Mouse (Mus musculus): ENCODE measurements around the gene Slc25a21. TPM values are rescaled to one million over a fixed set of nuclear protein-coding genes. Genes with fewer than 3 reads are reported as not detected.

Slc25a21 gene
- total RNA-seq, 4 experiments from 2014 or later: 0.20 to 0.72 (median 0.58) TPM

DNA sequence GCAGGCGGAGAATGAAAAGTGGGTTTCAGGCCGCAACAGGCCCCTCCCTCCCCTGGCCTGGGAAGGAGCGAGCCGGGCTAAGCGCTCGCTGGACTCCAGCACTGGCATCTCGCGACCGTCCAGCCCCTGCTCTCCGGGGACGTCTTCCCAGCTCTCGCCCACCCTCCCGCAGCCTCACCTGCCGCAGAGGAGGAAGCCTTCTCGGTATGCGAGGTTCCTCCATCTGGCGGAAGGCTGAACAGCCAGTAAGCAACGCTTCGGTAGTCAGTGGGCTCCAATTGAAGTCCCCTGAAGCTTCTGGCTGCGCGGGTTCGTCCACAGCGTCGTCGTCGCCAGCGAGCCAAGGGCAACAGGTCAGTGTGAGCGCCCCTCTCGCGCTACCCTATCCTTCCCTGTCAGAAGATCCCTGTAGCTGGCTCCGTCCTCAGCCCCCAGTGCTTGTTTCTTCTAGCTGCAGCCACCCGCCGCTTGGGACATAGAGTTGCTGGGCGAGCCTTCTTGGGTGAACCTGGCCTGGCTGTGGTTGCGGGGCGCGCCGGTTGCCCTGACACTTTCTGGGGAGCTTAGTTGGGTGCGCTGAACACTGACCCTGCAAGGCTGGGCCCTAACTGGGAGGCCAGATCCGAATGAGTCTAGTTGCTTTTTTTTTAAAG, 505.7 kb downstream of the Slc25a21 start, which contains the start of gene Pax9:
Gene Pax9, plus strand, starts transcription at position 341 of the 653 bp plus-strand sequence.
- no peak for DNase-seq (ENCODE audit: low spot score)

DNA sequence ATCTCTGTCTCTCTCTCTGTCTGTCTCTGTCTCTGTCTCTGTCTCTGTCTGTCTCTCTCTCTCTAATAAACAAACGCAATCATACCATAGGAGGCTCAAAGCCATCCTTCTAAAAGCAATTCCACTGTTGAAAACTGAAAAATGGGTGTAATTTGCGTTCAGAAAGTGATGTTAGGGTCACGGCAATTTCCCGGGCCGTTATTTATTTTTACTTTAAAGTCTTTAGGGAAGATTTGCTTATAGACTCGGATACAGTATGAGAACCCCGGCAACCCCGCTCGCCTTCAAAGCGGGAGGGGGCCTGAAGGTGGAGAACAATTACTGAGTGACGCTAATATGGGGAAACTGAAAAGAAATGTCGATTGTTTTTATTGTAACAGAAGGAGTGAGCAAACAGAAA, 506.3 kb downstream of the Slc25a21 start:
- no peak for DNase-seq (ENCODE audit: low spot score)

DNA sequence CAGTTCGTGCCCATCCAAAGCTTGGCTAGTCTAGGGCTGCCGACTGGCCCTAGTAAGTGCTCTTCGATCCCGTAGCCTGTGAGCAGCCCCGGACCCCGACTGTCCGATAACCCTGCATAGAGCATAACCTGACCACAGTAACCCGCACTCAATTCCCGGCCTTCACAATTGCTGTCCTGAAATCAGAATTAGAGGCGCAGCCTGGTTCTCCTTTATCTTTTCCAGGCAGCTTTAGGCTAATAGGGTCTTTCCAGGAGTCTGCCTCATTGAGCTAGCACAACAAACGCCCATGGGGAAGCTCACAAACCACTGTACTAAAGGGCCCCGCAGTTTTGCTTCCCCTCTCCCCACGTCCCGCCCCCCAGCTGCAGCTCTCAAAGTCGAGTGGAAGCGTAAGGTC, 506.9 kb downstream of the Slc25a21 start:
- no peak for DNase-seq (ENCODE audit: low spot score)

DNA sequence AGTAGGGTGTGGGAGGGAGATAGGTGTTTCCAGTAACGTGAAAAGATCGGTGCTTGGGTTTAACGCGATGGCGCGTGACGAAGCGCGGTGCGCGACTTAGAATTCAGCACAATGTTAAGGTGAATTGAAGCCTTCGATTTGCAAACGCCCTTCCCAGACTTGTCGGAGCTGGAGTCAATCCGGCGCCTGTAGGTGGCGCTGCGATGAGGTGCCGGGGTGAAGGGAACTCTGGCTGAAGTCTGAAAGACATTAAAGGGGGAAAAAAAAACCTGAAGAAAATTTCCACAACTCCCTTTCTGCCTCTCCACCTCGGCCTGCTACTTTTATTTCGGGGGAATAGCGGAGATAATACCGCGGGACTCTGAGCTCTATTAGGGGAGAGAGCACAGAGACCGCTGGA, 507.5 kb downstream of the Slc25a21 start:
- DNase-seq (ENCODE audit: low spot score): no peak

DNA sequence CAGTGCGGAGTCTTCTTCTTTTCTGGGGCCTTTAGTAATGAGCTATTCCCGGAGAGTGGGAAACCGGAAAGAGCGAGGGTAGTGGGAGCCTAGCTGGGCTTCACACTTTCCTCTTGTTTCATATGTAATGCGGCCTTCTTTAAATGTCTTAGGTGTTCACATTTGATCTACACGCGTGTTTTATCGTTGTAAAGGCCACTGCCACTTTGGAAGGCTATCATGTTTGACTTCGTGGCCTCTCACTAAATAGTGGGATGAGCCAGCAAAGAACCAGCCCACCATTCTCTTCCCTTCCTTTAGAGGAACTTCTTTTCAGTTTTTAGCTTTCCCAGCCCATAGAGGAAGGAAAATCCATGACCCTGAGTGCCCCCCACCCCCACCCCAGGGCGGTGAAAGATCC, 507.9 kb downstream of the Slc25a21 start:
- DNase-seq (ENCODE audit: low spot score): no peak

DNA sequence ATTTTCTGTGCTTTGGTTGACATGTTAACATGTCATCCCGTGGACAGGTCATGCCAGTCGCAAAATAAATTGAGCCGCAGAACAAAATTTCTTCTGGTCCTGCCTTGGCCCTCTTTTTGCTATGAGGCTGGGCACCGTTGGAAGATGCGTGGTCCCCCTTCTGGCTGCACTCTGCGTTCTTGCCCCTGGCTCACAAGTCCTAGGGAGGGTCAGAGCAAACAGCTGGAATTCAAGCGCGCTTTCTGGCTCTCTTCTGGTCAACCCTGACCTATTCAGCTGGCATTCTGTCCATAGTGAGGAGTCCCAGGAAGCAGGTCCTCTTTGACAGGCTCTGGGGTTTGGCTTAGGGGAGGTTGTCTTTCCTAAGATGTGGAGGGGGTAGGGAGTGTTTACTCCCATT, 508.4 kb downstream of the Slc25a21 start:
- no peak for DNase-seq (ENCODE audit: low spot score)

DNA sequence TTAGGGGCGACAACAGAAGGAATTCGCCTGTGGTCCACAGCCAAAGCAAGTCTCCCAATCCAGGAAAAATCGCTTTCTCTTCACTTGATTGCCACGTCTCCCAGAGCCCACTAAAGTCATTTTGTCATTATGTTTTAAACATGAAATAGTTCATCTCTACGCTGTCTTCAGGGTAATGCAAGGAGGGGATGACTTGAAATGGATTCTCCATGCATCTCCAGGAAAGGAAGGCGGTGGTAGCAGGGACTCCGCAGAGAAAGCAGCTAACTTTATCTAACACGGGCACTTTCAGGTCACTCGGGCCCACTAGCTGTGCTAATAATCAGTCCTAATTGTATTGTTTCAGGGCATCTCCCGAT, 508.8 kb downstream of the Slc25a21 start:
- no peak for DNase-seq (ENCODE audit: low spot score)

DNA sequence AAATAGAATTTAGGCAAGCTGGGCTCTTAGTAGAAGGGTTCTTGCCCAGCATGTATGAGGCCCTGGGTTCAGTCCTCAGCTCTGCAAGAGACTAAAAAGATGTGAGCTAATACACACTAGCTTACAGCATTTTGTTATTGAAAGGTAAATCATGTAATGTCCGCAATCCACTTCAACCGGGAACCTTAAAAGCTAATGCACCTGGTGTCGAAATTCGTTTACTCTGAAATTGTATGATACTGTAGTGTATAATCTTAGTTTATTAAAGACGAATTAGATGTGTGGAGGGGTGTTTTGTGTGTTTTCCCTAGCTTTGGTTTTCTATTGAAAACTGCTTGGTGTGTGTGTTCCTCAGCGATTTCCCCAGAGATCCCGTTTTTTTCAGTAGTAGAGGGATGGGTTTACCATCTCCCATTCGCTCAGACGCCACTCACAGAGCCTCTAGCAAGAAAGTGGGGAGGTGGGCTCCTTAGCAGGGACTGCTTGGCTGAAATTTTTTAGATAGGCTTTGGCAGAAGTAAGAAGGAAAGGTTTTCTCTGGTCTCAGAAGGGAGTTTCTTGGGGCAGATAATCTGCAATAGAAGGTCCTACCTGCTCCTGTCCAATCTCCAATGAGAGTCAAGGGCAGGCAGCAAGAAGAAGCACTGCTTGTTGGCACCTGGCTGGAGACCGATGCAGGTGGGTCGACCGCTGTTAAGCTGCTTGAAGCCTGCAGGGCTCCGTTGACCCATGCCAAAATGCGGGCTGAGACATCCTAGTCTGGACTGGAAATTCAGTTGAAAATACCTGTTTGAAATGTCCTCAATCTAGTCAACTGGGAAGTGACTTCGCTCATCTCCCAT, 509.4 kb downstream of the Slc25a21 start:
- no peak for DNase-seq (ENCODE audit: low spot score)

DNA sequence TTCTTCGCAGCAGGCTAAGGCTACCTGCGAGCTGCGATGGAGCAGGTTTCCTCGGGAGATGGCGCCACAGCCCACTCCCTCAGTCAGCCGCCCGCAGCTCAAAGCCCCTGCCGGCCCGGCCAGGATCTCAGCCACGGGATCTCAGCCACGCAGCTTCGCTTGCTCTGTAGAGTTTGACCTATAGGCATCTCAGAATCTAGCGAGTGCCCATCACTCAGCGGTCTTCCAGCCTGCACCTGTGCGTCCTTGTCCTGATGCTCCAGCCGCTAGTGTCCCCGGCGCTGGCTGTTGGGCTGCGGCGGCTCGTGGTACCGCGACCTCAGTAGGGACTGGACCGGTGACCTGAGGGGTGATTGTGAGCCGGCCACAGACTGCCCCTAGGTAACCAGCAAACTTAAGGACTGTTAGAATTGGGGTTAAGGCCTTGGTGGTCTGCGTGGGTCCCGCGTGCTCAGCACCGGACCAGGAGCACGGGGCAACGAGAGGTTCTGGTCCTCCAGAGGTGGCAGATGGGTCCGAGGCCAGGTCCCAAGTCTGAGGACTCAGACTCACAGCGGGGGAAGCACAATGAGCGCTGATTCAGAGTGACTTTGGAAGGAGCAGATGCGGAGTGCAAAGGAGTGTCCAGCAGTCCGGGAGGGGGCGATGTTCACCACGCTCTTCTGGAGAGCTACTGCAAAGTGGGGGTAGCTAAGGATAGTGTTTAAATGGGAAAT, 516.0 kb downstream of the Slc25a21 start:
- DNase-seq (ENCODE audit: low spot score): no peak

DNA sequence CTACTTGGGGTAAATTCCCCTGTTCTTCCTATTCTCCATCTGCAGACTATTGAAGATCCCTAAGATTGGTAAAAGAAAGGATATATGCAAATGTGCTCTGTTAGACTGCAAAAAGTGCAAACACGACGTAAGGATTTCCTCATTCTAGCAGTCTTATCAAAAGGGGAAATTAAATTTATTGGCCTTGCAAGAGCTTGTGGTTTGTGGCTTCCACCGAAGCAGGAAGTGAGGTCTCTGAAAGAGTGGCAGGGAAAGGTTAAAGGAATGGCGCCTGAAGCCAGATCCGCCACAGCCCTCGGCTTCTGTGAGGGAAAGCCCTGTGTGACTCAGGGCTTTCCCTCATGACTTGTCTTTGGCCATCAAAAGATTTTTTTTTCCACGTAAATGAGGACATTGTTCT, 519.7 kb downstream of the Slc25a21 start:
- no peak for DNase-seq (ENCODE audit: low spot score)

DNA sequence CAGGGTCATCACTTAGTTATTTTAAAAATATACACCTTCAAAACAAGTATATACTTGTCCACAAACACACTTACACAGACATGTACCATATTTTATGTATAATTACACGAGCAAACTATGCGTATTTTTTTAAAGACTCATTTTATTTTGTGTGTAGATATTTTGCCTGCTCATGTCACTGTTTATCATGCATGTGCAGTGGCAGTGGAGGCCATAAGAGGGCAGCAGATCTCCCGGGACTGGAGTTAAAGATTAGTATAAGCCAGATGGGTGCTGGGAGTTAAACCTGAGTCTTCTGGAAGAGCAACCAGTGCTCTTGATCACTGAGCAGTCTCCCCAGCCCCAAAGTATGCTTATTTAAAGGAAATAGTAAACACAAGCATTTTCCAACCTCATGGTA, 522.5 kb downstream of the Slc25a21 start:
- no peak for DNase-seq (ENCODE audit: low spot score)

DNA sequence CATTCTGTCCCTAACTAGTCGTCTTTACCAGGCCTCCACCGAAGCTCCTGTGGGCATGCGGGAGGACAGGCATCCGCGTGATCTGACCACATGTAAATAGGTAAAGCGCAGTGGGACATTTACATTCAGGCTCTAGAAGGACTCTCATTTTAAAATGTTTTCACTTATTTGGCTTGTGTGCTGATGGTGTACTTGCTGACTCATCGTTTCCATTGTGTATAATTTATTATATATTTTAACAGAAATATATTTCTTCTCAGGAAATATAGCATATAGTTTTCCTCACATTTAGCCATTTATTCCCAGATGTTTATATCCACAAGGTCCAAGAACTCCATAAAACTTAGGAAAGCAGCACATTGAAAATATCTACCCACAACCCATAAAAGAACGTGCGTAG, 526.5 kb downstream of the Slc25a21 start:
- DNase-seq (ENCODE audit: low spot score): no peak

DNA sequence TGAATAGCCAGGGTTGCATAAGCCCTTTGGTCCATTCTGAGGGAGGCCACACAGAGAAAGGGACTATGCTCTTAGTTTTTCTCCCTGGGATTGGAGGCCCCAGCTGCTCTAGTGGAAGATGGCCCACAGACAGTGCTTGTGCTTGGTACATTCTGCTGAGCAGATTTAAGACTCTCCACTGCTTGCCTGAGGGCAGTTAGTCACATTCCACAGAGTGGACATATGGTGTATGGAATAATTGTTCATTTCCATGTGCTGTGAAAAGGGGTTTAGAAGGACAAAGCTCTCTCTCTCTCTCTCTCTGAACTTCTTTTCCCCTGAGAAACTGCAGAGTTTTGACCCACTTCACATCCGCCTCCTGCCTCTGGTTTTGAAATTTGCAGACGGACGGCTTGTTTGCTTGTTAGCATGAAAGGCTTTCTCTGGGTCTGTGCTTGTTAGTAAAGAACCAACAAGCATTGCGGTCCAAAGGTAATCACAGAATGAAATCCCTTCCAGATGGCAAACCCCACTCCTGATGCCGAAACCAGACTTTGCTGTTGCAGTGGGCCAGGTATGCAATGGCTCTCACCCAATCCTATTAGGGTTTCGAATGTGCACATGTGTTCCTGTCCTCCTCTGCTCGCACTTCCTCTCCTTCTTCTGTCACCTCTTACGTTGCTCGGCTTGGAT, 527.7 kb downstream of the Slc25a21 start:
- no peak for DNase-seq (ENCODE audit: low spot score)

Other genes starting within 250 kb of the Slc25a21 start
- 10 to 100 TPM; 16.0 to 19.4 (median 18.2) TPM for gene Prps1l3, start 32.9 kb upstream of the Slc25a21 start, total RNA-seq (2022)
- gene Mipol1, start 33.0 kb upstream of the Slc25a21 start, total RNA-seq (2022): 1 to 10 TPM; 2.9 to 6.3 (median 4.0) TPM

All from heart, adult 8-10 months (tissue).